9 mouse cellular contexts compared by ENCODE assay signal in genomic region chr8:95302410-95302809, GRCm38 (mm10). TPM values are rescaled to one million over a fixed set of nuclear protein-coding genes. Genes with fewer than 3 reads are reported as not detected.
DNase-seq lines count a peak whose midpoint lies in the region; ATAC-seq and TF ChIP-seq lines count a peak whose summit lies in the region.
"Had no signal": no experiment of that assay in that cellular context is flagged by ENCODE, and none has a peak within 500 bp of the region (broad histone marks: within the 10 kb centered on the region; RNA-seq: fewer than 3 reads in every experiment).

No protein-coding gene starts in this region.

- H3K4me3 ChIP-seq in midbrain, postnatal 0 days (ENCODE audit: low read depth, low read length), result no peak overlapping the region
- H3K4me3 ChIP-seq in midbrain, embryonic 15.5 days, result no peak overlapping the region

- peak; percentile 76 for TF ChIP-seq CTCF in midbrain, postnatal 0 days (IDR thresholded peaks at IDR 0.05)

- H3K4me2 ChIP-seq in midbrain, postnatal 0 days (ENCODE audit: low read depth, low read length, poor library complexity, severe bottlenecking), result no peak overlapping the region
- no peak overlapping the region for H3K4me2 ChIP-seq in midbrain, embryonic 15.5 days

- no peaks in the 10 kb centered on the region for H3K9me3 ChIP-seq in midbrain, postnatal 0 days (ENCODE audit: low read length)
- no peaks in the 10 kb centered on the region for H3K9me3 ChIP-seq in midbrain, embryonic 15.5 days

- no peak overlapping the region for H3K9ac ChIP-seq in midbrain, postnatal 0 days (replicated peaks; ENCODE audit: low read length, poor library complexity, severe bottlenecking)
- no peak overlapping the region for H3K9ac ChIP-seq in midbrain, embryonic 15.5 days

- no peaks in the 10 kb centered on the region for H3K27me3 ChIP-seq in midbrain, postnatal 0 days (ENCODE audit: insufficient read depth, low read length)
- H3K27me3 ChIP-seq in midbrain, embryonic 15.5 days (replicated peaks), result no peaks in the 10 kb centered on the region

- no peak overlapping the region for H3K27ac ChIP-seq in midbrain, postnatal 0 days (ENCODE audit: low read depth, low read length)
- no peak overlapping the region for H3K27ac ChIP-seq in midbrain, embryonic 15.5 days

- H3K36me3 ChIP-seq in midbrain, postnatal 0 days (ENCODE audit: insufficient read depth, low read length), result no peaks in the 10 kb centered on the region
- H3K36me3 ChIP-seq in midbrain, embryonic 15.5 days (replicated peaks), result no peaks in the 10 kb centered on the region

- WGBS in midbrain, postnatal 0 days, result 22% methylated on average over 5 of the region's 5 CpGs
- WGBS in midbrain, embryonic 15.5 days, result 27% methylated on average over 5 of the region's 5 CpGs

- H3K4me1 ChIP-seq in midbrain, postnatal 0 days (ENCODE audit: insufficient read depth, low read length), result no peaks in the 10 kb centered on the region
- no peaks in the 10 kb centered on the region for H3K4me1 ChIP-seq in midbrain, embryonic 15.5 days

- ATAC-seq in midbrain, postnatal 0 days (ENCODE audit: low FRiP score), result no peak
- ATAC-seq in midbrain, embryonic 15.5 days (replicated peaks), result no peak

- peak; percentile 58 to 63 for DNase-seq in cerebellum, postnatal 10 days
- DNase-seq in cerebellum, adult 11-12 months, result no peak
- peak; percentile 50 for DNase-seq in midbrain, postnatal 0 days (ENCODE audit: low spot score)
- peak; percentile 60 for DNase-seq in embryo, embryonic 10.5 days (ENCODE audit: low spot score)
- DNase-seq in lung, adult 18-20 months, result peak; percentile 17 to 46
- DNase-seq in yolk sac, embryonic 10.5 days (ENCODE audit: low spot score), result no peak
- no peak for DNase-seq in urinary bladder, adult 18-20 months (ENCODE audit: low spot score in 2 of 2)

RNA-seq across cellular contexts. Expression of gene Cngb1, which starts 4.0 kb away (rescaled TPM):
- total RNA-seq in midbrain, postnatal 0 days (2014; rRNA removed), result 0.38 and 0.76 TPM in 2 replicates
- polyA plus RNA-seq in midbrain, postnatal 0 days (2015; fragmentation: Nextera tagmentation; extraction: Ambion mirVana), result 0.54 and 0.79 TPM in 2 replicates
- 0.57 and 0.58 TPM in 2 replicates for polyA plus RNA-seq in midbrain, embryonic 15.5 days (2015; fragmentation: Nextera tagmentation; extraction: Ambion mirVana)

RNA-seq across cellular contexts. Expression of gene Tepp, which starts 8.0 kb away (rescaled TPM):
- total RNA-seq in midbrain, postnatal 0 days (2014; rRNA removed), result 0.77 and 1.1 TPM in 2 replicates
- 2.5 and 3.7 TPM in 2 replicates for polyA plus RNA-seq in midbrain, postnatal 0 days (2015; fragmentation: Nextera tagmentation; extraction: Ambion mirVana)
- polyA plus RNA-seq in midbrain, embryonic 15.5 days (2015; fragmentation: Nextera tagmentation; extraction: Ambion mirVana), result 1.8 and 2.2 TPM in 2 replicates
- polyA plus RNA-seq: Patski had no signal

RNA-seq across cellular contexts. Expression of gene Zfp319, which starts 29.3 kb away (rescaled TPM):
- total RNA-seq in midbrain, postnatal 0 days (2014; rRNA removed), result 20.1 and 21.4 TPM in 2 replicates
- 11.2 and 11.7 TPM in 2 replicates for polyA plus RNA-seq in midbrain, postnatal 0 days (2015; fragmentation: Nextera tagmentation; extraction: Ambion mirVana)
- 19.0 and 19.1 TPM in 2 replicates for polyA plus RNA-seq in midbrain, embryonic 15.5 days (2015; fragmentation: Nextera tagmentation; extraction: Ambion mirVana)

RNA-seq across cellular contexts. Expression of gene Usb1, which starts 29.7 kb away (rescaled TPM):
- 65.8 and 87.0 TPM in 2 replicates for total RNA-seq in midbrain, postnatal 0 days (2014; rRNA removed)
- 28.9 and 30.1 TPM in 2 replicates for polyA plus RNA-seq in midbrain, postnatal 0 days (2015; fragmentation: Nextera tagmentation; extraction: Ambion mirVana)
- 37.4 and 38.4 TPM in 2 replicates for polyA plus RNA-seq in midbrain, embryonic 15.5 days (2015; fragmentation: Nextera tagmentation; extraction: Ambion mirVana)

RNA-seq across cellular contexts. Expression of gene Mmp15, which starts 49.7 kb away (rescaled TPM):
- 52.9 and 59.1 TPM in 2 replicates for total RNA-seq in midbrain, postnatal 0 days (2014; rRNA removed)
- polyA plus RNA-seq in midbrain, postnatal 0 days (2015; fragmentation: Nextera tagmentation; extraction: Ambion mirVana), result 12.9 and 13.7 TPM in 2 replicates
- 18.1 and 18.7 TPM in 2 replicates for polyA plus RNA-seq in midbrain, embryonic 15.5 days (2015; fragmentation: Nextera tagmentation; extraction: Ambion mirVana)

Comparison
In these comparisons a context has a peak if more than half of its experiments do, and no peak if none do; other contexts are left out.
1. DNase-seq: peak in cerebellum, postnatal 10 days (2 of 2), midbrain, postnatal 0 days (single experiment), embryo, embryonic 10.5 days (single experiment) and lung, adult 18-20 months (2 of 2); none in cerebellum, adult 11-12 months (single experiment), yolk sac, embryonic 10.5 days (single experiment) and urinary bladder, adult 18-20 months (0 of 2).